ENCODE assay signal across 22 mouse cellular contexts in the genomic region with DNA sequence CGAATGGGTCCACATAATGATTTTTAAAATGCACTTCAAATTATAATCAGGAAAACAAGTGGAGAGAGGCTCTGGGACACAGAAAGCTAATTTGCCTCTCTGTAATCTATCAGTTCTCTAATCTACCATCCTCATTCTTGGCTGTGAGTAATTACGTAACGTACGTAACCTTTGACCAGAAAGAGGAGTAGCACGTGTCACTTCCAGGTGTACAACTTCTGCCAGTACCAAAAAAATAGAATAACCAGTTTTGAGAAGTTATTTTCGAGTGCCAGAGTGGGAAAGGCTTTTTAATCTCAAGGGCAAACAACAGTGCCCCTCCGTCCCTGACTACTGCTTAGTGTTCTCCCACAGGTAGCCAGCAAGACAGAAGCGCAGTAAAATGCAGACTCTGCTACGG.
DNase-seq lines count a peak whose midpoint lies in the region; ATAC-seq and TF ChIP-seq lines count a peak whose summit lies in the region.
"Had no signal": no experiment of that assay in that cellular context is flagged by ENCODE, and none has a peak within 500 bp of the region (broad histone marks: within the 10 kb centered on the region; RNA-seq: fewer than 3 reads in every experiment).

No protein-coding gene starts in this region.

- no peak overlapping the region for H3K4me2 ChIP-seq in liver, embryonic 12.5 days
- H3K4me2 ChIP-seq in CH12.LX (ENCODE audit: insufficient read depth, low read depth, poor library complexity, severe bottlenecking), result no peak overlapping the region
- no peak overlapping the region for H3K4me2 ChIP-seq in forebrain, embryonic 16.5 days (ENCODE audit: low read length)
- H3K4me2 ChIP-seq: embryonic facial prominence, embryonic 12.5 days; forebrain, embryonic 13.5 days; heart, embryonic 15.5 days; hindbrain, embryonic 13.5 days; lung, embryonic 15.5 days; midbrain, embryonic 12.5 days had no signal

- TF ChIP-seq POLR2A in liver, adult 2 months (IDR thresholded peaks at IDR 0.05; ENCODE audit: extremely low read depth, insufficient read depth, low read length), result no peak
- no peak for TF ChIP-seq POLR2A in CH12.LX (IDR thresholded peaks at IDR 0.05; ENCODE audit: low read depth, low read length)
- no peak for TF ChIP-seq POLR2A in olfactory bulb, adult 2 months (IDR thresholded peaks at IDR 0.05; ENCODE audit: insufficient read depth, low read depth, low read length)

- TF ChIP-seq RAD21 in CH12.LX (IDR thresholded peaks at IDR 0.05; ENCODE audit: low read depth, low read length), result no peak

- H3K27ac ChIP-seq in liver, adult 2 months (replicated peaks; ENCODE audit: insufficient read depth, low read depth, low read length), result peak overlapping the region; percentile 61; the same call in 1 of the 2 replicates
- no peak overlapping the region; the same call in 1 of the 2 replicates for H3K27ac ChIP-seq in liver, embryonic 12.5 days
- H3K27ac ChIP-seq in CH12.LX (ENCODE audit: insufficient read depth, low read depth), result no peak overlapping the region
- H3K27ac ChIP-seq in olfactory bulb, adult 2 months (ENCODE audit: insufficient read depth, low read depth, low read length), result 0 out of 2 replicates have a peak overlapping the region, but pooled peaks have one; percentile 64
- no peak overlapping the region for H3K27ac ChIP-seq in forebrain, embryonic 16.5 days (ENCODE audit: low read length)
- H3K27ac ChIP-seq: embryonic facial prominence, embryonic 12.5 days; forebrain, embryonic 13.5 days; gastrocnemius, adult 2 months; heart, embryonic 15.5 days; hindbrain, embryonic 13.5 days; left cerebral cortex, adult 2 months; lung, embryonic 15.5 days; midbrain, embryonic 12.5 days had no signal

- no peak; the same call in 1 of the 2 replicates for TF ChIP-seq EP300 in CH12.LX (IDR thresholded peaks at IDR 0.05; ENCODE audit: low read length)

- no peaks in the 10 kb centered on the region for H3K36me3 ChIP-seq in liver, adult 2 months (ENCODE audit: control insufficient read depth, insufficient read depth, low read length)
- no peaks in the 10 kb centered on the region for H3K36me3 ChIP-seq in liver, embryonic 12.5 days
- no peaks in the 10 kb centered on the region for H3K36me3 ChIP-seq in CH12.LX (replicated peaks in 1 of 2; ENCODE audit: control insufficient read depth in 1 of 2, insufficient read depth in 1 of 2, low read length in 1 of 2)
- H3K36me3 ChIP-seq in forebrain, embryonic 16.5 days (ENCODE audit: control insufficient read depth, insufficient read depth), result no peaks in the 10 kb centered on the region
- H3K36me3 ChIP-seq: embryonic facial prominence, embryonic 12.5 days; heart, embryonic 15.5 days; hindbrain, embryonic 13.5 days; lung, embryonic 15.5 days; midbrain, embryonic 12.5 days had no signal

- in situ Hi-C loops in CH12.LX (cut with MboI; ENCODE audit: low pct_ligation_motif_present, low pct_unique_long_range_greater_than_20kb, low sequenced_read_pairs), result no loop called here

- H3K27me3 ChIP-seq in liver, adult 2 months (ENCODE audit: control insufficient read depth, insufficient read depth, low read length), result no peaks in the 10 kb centered on the region
- H3K27me3 ChIP-seq in liver, embryonic 12.5 days (replicated peaks), result peaks cover 8% of the 10 kb centered on the region; the same call in 1 of the 2 replicates
- H3K27me3 ChIP-seq in CH12.LX (replicated peaks), result no peaks in the 10 kb centered on the region
- no peaks in the 10 kb centered on the region for H3K27me3 ChIP-seq in forebrain, embryonic 16.5 days (replicated peaks; ENCODE audit: control insufficient read depth, insufficient read depth, low read length)
- H3K27me3 ChIP-seq: embryonic facial prominence, embryonic 12.5 days; forebrain, embryonic 13.5 days; heart, embryonic 15.5 days; hindbrain, embryonic 13.5 days; lung, embryonic 15.5 days; midbrain, embryonic 12.5 days had no signal

- H3K4me3 ChIP-seq in liver, adult 2 months (ENCODE audit: insufficient read depth, low read depth, low read length), result no peak overlapping the region
- no peak overlapping the region for H3K4me3 ChIP-seq in liver, embryonic 12.5 days
- no peak overlapping the region for H3K4me3 ChIP-seq in CH12.LX (replicated peaks in 1 of 3; ENCODE audit: low read depth in 2 of 3, low read length in 2 of 3, poor library complexity in 1 of 3)
- no peak overlapping the region for H3K4me3 ChIP-seq in olfactory bulb, adult 2 months (ENCODE audit: insufficient read depth, low read depth, low read length)
- no peak overlapping the region for H3K4me3 ChIP-seq in forebrain, embryonic 16.5 days (replicated peaks; ENCODE audit: low read length)
- H3K4me3 ChIP-seq: embryonic facial prominence, embryonic 12.5 days; erythroblast, embryonic 14.5 days; forebrain, embryonic 13.5 days; gastrocnemius, adult 2 months; heart, embryonic 15.5 days; hindbrain, embryonic 13.5 days; left cerebral cortex, adult 2 months; lung, embryonic 15.5 days; midbrain, embryonic 12.5 days had no signal

- 48% methylated on average over 9 of the region's 9 CpGs for WGBS in liver, adult 2 months
- 62% methylated on average over 9 of the region's 9 CpGs for WGBS in liver, embryonic 12.5 days (ENCODE audit: insufficient replicate concordance)
- WGBS in olfactory bulb, adult 2 months, result 74% methylated on average over 9 of the region's 9 CpGs
- WGBS in forebrain, embryonic 16.5 days, result 76% methylated on average over 9 of the region's 9 CpGs

- H3K4me1 ChIP-seq in liver, adult 2 months (ENCODE audit: control insufficient read depth, insufficient read depth, low read length), result peaks cover 9% of the 10 kb centered on the region
- peaks cover 46% of the 10 kb centered on the region for H3K4me1 ChIP-seq in liver, embryonic 12.5 days
- peaks cover 17 to 48% of the 10 kb centered on the region in 2 experiments for H3K4me1 ChIP-seq in CH12.LX (ENCODE audit: control insufficient read depth in 1 of 2, insufficient read depth in 2 of 2)
- peaks cover 11% of the 10 kb centered on the region for H3K4me1 ChIP-seq in olfactory bulb, adult 2 months (ENCODE audit: control insufficient read depth, insufficient read depth, low read length)
- peaks cover 4% of the 10 kb centered on the region for H3K4me1 ChIP-seq in forebrain, embryonic 16.5 days (replicated peaks; ENCODE audit: control insufficient read depth, insufficient read depth, low read length)

- dilution Hi-C loops in CH12.LX (cut with MboI; ENCODE audit: extremely low pct_ligation_motif_present, extremely low pct_unique_long_range_greater_than_20kb, low sequenced_read_pairs), result no loop called here

- H3K79me2 ChIP-seq in liver, adult 2 months (ENCODE audit: control insufficient read depth, insufficient read depth, low read length), result no peaks in the 10 kb centered on the region
- no peaks in the 10 kb centered on the region for H3K79me2 ChIP-seq in CH12.LX (replicated peaks; ENCODE audit: control insufficient read depth, extremely low read depth, insufficient read depth, poor library complexity, severe bottlenecking)

- H3K9me3 ChIP-seq in liver, embryonic 12.5 days (replicated peaks), result no peaks in the 10 kb centered on the region
- H3K9me3 ChIP-seq in CH12.LX (replicated peaks; ENCODE audit: low read length), result no peaks in the 10 kb centered on the region
- H3K9me3 ChIP-seq in forebrain, embryonic 16.5 days (ENCODE audit: control insufficient read depth, low read length), result no peaks in the 10 kb centered on the region
- H3K9me3 ChIP-seq: embryonic facial prominence, embryonic 12.5 days; forebrain, embryonic 13.5 days; heart, embryonic 15.5 days; hindbrain, embryonic 13.5 days; lung, embryonic 15.5 days; midbrain, embryonic 12.5 days had no signal

- ATAC-seq in liver, embryonic 12.5 days, result no peak
- 0 out of 2 replicates have a peak, but pooled peaks have one; percentile 38 for ATAC-seq in granulocyte monocyte progenitor cell, adult 5-6 weeks (replicated peaks; ENCODE audit: poor library complexity, severe bottlenecking)
- ATAC-seq in forebrain, embryonic 16.5 days, result no peak

- DNase-seq in liver, adult 2 months (ENCODE audit: extremely low read depth, low read depth, low spot score), result peak; percentile 87
- peak; percentile 45 for DNase-seq in CH12.LX (ENCODE audit: extremely low read depth)
- no peak for DNase-seq in layer of hippocampus, postnatal 36 days
- DNase-seq: adrenal gland, postnatal 14 days; cerebellum, adult 2 months; cerebellum, postnatal 25 days; gastrocnemius, adult 2 months; heart, postnatal 36 days; right cerebral cortex, postnatal 14 days; spleen, adult 18-20 months had no signal

- H3K9ac ChIP-seq in liver, adult 2 months (ENCODE audit: low read depth, low read length), result no peak overlapping the region
- no peak overlapping the region for H3K9ac ChIP-seq in liver, embryonic 12.5 days
- peak overlapping the region; percentile 13; the same call in 1 of the 2 replicates for H3K9ac ChIP-seq in CH12.LX (ENCODE audit: insufficient read depth, low read depth)
- H3K9ac ChIP-seq in forebrain, embryonic 16.5 days (replicated peaks; ENCODE audit: low read depth, low read length), result no peak overlapping the region
- H3K9ac ChIP-seq: embryonic facial prominence, embryonic 12.5 days; forebrain, embryonic 13.5 days; heart, embryonic 15.5 days; hindbrain, embryonic 13.5 days; lung, embryonic 15.5 days; midbrain, embryonic 12.5 days had no signal

- TF ChIP-seq CTCF in liver, adult 2 months (IDR thresholded peaks at IDR 0.05; ENCODE audit: low read depth, low read length), result no peak
- TF ChIP-seq CTCF in CH12.LX (conservative IDR thresholded peaks at IDR 0.05 in 1 of 2, IDR thresholded peaks at IDR 0.05 in 1 of 2; ENCODE audit: low read depth in 2 of 2, low read length in 2 of 2), result no peak
- TF ChIP-seq CTCF in olfactory bulb, adult 2 months (IDR thresholded peaks at IDR 0.05; ENCODE audit: insufficient read depth, low read depth, low read length), result no peak

TF ChIP-seq in CH12.LX, 34 proteins besides CTCF, POLR2A, EP300 and RAD21:
- TF ChIP-seq MYC (IDR thresholded peaks at IDR 0.05; ENCODE audit: low read depth, low read length) (peak; percentile 46; the same call in 1 of the 2 replicates), MAX (IDR thresholded peaks at IDR 0.05; ENCODE audit: low read length) (peak; percentile 73; the same call in 1 of the 2 replicates), CHD1 (IDR thresholded peaks at IDR 0.05; ENCODE audit: low read depth, low read length) (no peak), ZMIZ1 (IDR thresholded peaks at IDR 0.05; ENCODE audit: low read depth, low read length) (no peak), E2F4 (IDR thresholded peaks at IDR 0.05; ENCODE audit: insufficient replicate concordance, low read depth, low read length) (no peak), BHLHE40 (IDR thresholded peaks at IDR 0.05; ENCODE audit: low read depth, low read length) (peak; percentile 77)

Comparison
In these comparisons a context has a peak if more than half of its experiments do, and no peak if none do; other contexts are left out.
1. H3K27ac ChIP-seq: peak in liver, adult 2 months (single experiment) and olfactory bulb, adult 2 months (single experiment); none in liver, embryonic 12.5 days (single experiment), CH12.LX (single experiment) and forebrain, embryonic 16.5 days (single experiment).
2. DNase-seq: peak in liver, adult 2 months (single experiment) and CH12.LX (single experiment); none in layer of hippocampus, postnatal 36 days (0 of 2).